Mouse (Mus musculus) testis, adult 10 weeks (tissue): ENCODE data around the gene Olfr1076. TPM values are rescaled to one million over a fixed set of nuclear protein-coding genes. Genes with fewer than 3 reads are reported as not detected.

Experiments
- polyA plus RNA-seq: library from polyadenylated mRNA; stranded (reverse); fragments of 350-450 nt; fragmentation: Illumina TruSeq; extraction: RNeasy Lipid Tissue Mini Kit (QIAGEN cat#74804); gene quantifications from one replicate; pipeline ENCODE4 v1.2.3, GENCODE M21; 2014; ENCODE audit warnings: low read depth, low replicate concordance

Olfr1076 gene
- not detected for polyA plus RNA-seq

GRCm38 (mm10) chr2:86508161-86508560 lies at the start of gene Olfr1076:
Olfr1076 (plus strand) TSS chr2:86508461.

GRCm38 (mm10) chr2:86487286-86487685 lies 21.0 kb upstream of the Olfr1076 start, which contains the start of gene Olfr228:
Olfr228 (minus strand) TSS chr2:86487386.

GRCm38 (mm10) chr2:86542380-86542779 lies 34.1 kb downstream of the Olfr1076 start, which contains the start of gene Olfr1079:
Olfr1079 (minus strand) TSS chr2:86542480.

GRCm38 (mm10) chr2:86558135-86558534 lies 49.9 kb downstream of the Olfr1076 start, which contains the start of gene Olfr1080:
Olfr1080 (minus strand) TSS chr2:86558235.

Other genes starting within 250 kb of the Olfr1076 start
- gene Olfr1051, start 229.4 kb upstream of the Olfr1076 start, polyA plus RNA-seq = not detected
- not detected for gene Olfr1052, start 216.0 kb upstream of the Olfr1076 start, polyA plus RNA-seq
- not detected for gene Olfr1053, start 193.2 kb upstream of the Olfr1076 start, polyA plus RNA-seq
- not detected for gene Olfr1054, start 173.0 kb upstream of the Olfr1076 start, polyA plus RNA-seq
- not detected for gene Olfr1055, start 158.2 kb upstream of the Olfr1076 start, polyA plus RNA-seq
- gene Olfr1056, start 146.0 kb upstream of the Olfr1076 start, polyA plus RNA-seq = not detected
- gene Olfr1057, start 130.1 kb upstream of the Olfr1076 start, polyA plus RNA-seq = not detected
- not detected for gene Olfr1058, start 119.9 kb upstream of the Olfr1076 start, polyA plus RNA-seq
- not detected for gene Olfr1061, start 94.4 kb upstream of the Olfr1076 start, polyA plus RNA-seq
- not detected for gene Olfr1062, start 81.7 kb upstream of the Olfr1076 start, polyA plus RNA-seq
- not detected for gene Olfr1065, start 57.9 kb upstream of the Olfr1076 start, polyA plus RNA-seq
- not detected for gene Olfr1066, start 52.2 kb upstream of the Olfr1076 start, polyA plus RNA-seq
- gene Olfr228, start 21.1 kb upstream of the Olfr1076 start, polyA plus RNA-seq = not detected
- not detected for gene Olfr1079, start 34.0 kb downstream of the Olfr1076 start, polyA plus RNA-seq
- gene Olfr1080, start 49.8 kb downstream of the Olfr1076 start, polyA plus RNA-seq = not detected
- gene Olfr1082, start 90.5 kb downstream of the Olfr1076 start, polyA plus RNA-seq = not detected
- gene Olfr1084, start 131.3 kb downstream of the Olfr1076 start, polyA plus RNA-seq = not detected
- gene Olfr1085, start 153.6 kb downstream of the Olfr1076 start, polyA plus RNA-seq = not detected
- gene Olfr1086, start 171.6 kb downstream of the Olfr1076 start, polyA plus RNA-seq = not detected
- not detected for gene Olfr1087, start 189.9 kb downstream of the Olfr1076 start, polyA plus RNA-seq
- gene Olfr1089, start 225.2 kb downstream of the Olfr1076 start, polyA plus RNA-seq = not detected